Mouse (Mus musculus): Measurements from ENCODE around the gene Arl3.

DNA sequence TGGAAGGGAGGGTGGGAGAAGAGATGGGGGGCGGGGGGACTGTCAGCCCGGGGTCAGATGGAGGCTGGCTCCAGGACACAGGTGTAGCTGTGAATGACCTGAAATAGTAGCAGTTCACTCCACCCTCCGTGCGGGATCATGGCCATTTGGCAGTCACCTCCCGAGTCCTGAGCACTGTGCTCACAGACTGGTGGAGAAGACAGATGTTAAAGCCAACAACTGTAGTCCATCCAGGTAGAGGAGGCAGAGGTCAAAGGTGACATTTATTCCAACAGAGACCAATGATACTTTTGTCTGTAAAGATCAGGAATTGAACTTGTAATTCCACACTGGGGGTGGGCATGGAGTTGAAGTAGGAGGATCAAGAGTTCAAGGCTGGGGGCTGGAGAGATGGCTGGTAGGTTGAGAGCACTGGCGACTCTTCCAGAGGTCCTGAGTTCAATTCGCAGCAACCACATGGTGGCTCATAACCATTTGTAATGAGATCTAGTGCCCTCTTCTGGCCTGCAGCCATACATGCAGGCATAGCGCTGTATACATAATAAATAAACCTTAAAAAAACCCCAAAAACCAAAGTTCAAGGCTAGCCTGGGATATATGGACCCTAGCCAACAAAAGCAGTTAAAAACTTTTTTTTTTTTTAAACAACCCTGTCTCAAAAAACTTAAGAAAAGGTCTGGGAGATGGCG, 19.9 kb upstream of the Arl3 start:
- no peak for TF ChIP-seq CHD2 (IDR thresholded peaks at IDR 0.05; ENCODE audit: low read length)
- TF ChIP-seq POLR2A (IDR thresholded peaks at IDR 0.05; ENCODE audit: low read depth, low read length) = no peak
- TF ChIP-seq ZMIZ1 (IDR thresholded peaks at IDR 0.05; ENCODE audit: low read depth, low read length) = no peak
- TF ChIP-seq HCFC1 (IDR thresholded peaks at IDR 0.05; ENCODE audit: low read depth, low read length) = no peak
- TF ChIP-seq USF1 (IDR thresholded peaks at IDR 0.05; ENCODE audit: low read depth, low read length) = no peak
- peak; percentile 17 to 54; a peak in 2 of 4 replicates for TF ChIP-seq CTCF (conservative IDR thresholded peaks at IDR 0.05 in 1 of 2, IDR thresholded peaks at IDR 0.05 in 1 of 2; ENCODE audit: low read depth in 2 of 2, low read length in 2 of 2)
- no peak for TF ChIP-seq GABPA (IDR thresholded peaks at IDR 0.05; ENCODE audit: insufficient replicate concordance, low read depth, low read length)

Measured in CH12.LX (cell line).